Mouse (Mus musculus): ENCODE data around the gene Tfpi. TPM values are rescaled to one million over a fixed set of nuclear protein-coding genes. Genes with fewer than 3 reads are reported as not detected.
A peak's percentile ranks its signal among the peaks of the same experiment; 100 is the strongest.

Tfpi gene
- polyA plus RNA-seq, 2 experiments: 10.4 to 15.1 TPM

- Histone ChIP-seq H3K4me1 (replicated peaks; ENCODE audit: control insufficient read depth in 2 of 2, insufficient read depth in 2 of 2, low read length in 1 of 2) (no peaks in the 10 kb centered on the region; a peak in 1 of 4 replicates), H3K27me3 (ENCODE audit: control insufficient read depth, insufficient read depth, low read length) (no peaks in the 10 kb centered on the region), H3K4me3 (ENCODE audit: insufficient read depth in 1 of 2, low read depth in 2 of 2, low read length in 2 of 2) (no peak overlapping the region), H3K27ac (no peak overlapping the region), H3K36me3 (replicated peaks; ENCODE audit: control insufficient read depth, insufficient read depth, low read depth) (no peaks in the 10 kb centered on the region), H3K4me2 (ENCODE audit: low read depth) (no peak overlapping the region), H3K9ac (replicated peaks) (no peak overlapping the region), H3K9me3 (ENCODE audit: control insufficient read depth, low read length) (no peaks in the 10 kb centered on the region)
- 53% methylated on average over 4 of the region's 4 CpGs for WGBS (ENCODE audit: insufficient replicate concordance)
- DNase-seq (ENCODE audit: low read depth in 3 of 3, low spot score in 3 of 3) (no peak), ATAC-seq (ENCODE audit: insufficient read depth) (no peak)
- no peak for TF ChIP-seq CTCF (IDR thresholded peaks at IDR 0.05; ENCODE audit: low read depth)
- no peak for TF ChIP-seq EP300 (IDR thresholded peaks at IDR 0.05; ENCODE audit: low read depth)
Measured at GRCm38 (mm10) chr2:84467391-84467790, 9.2 kb downstream of the Tfpi start.

DNA sequence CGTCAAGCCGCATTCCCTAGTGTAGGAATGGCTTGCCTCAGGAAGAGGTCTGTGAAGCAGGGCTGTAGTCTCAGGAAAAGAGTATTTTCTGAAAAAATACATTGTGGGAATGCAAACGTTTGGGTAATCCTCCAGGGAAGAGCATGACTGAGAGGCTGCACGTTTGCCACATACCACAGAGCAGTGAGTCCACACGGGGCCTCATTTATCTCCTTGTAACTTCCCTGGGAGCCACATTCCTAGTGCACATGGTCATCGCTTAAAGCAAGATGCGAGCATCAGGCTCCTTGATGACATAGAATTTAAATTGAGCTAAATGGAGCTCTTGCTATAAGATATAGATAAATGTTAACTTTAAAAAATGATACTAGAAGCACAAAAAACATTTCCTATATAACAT is 11.6 kb downstream of the Tfpi start:
- Histone ChIP-seq H3K4me1 (replicated peaks; ENCODE audit: control insufficient read depth in 2 of 2, insufficient read depth in 2 of 2, low read length in 1 of 2) (no peaks in the 10 kb centered on the region; a peak in 2 of 4 replicates), H3K27ac (no peak overlapping the region), H3K9ac (replicated peaks) (no peak overlapping the region), H3K27me3 (ENCODE audit: control insufficient read depth, insufficient read depth, low read length) (no peaks in the 10 kb centered on the region), H3K4me2 (ENCODE audit: low read depth) (no peak overlapping the region), H3K9me3 (ENCODE audit: control insufficient read depth, low read length) (no peaks in the 10 kb centered on the region), H3K4me3 (ENCODE audit: insufficient read depth in 1 of 2, low read depth in 2 of 2, low read length in 2 of 2) (no peak overlapping the region), H3K36me3 (replicated peaks; ENCODE audit: control insufficient read depth, insufficient read depth, low read depth) (no peaks in the 10 kb centered on the region)
- ATAC-seq (ENCODE audit: insufficient read depth) (no peak), DNase-seq (ENCODE audit: low read depth in 3 of 3, low spot score in 3 of 3) (no peak)
- no peak for TF ChIP-seq EP300 (IDR thresholded peaks at IDR 0.05; ENCODE audit: low read depth)
- no peak for TF ChIP-seq CTCF (IDR thresholded peaks at IDR 0.05; ENCODE audit: low read depth)
- 44% methylated on average over 7 of the region's 7 CpGs for WGBS (ENCODE audit: insufficient replicate concordance)

DNA sequence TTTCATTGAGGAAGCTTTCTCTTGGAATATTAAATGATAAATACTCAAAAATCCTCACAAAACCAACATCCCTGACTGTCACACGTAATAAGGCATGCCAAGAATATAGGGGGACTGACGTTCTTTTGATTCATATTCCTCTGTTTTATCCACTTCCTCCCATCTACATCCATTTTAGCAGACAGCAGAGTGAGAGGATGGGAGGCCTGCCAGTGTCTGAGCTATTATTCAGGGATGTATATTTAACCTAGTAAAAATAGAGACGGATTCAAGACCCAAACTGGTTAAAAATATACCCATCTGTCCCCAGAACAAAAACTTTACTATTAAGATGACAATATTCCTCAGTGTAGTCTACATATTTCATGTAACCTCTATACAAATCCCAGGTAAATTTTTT is 14.2 kb downstream of the Tfpi start:
- TF ChIP-seq EP300 (IDR thresholded peaks at IDR 0.05; ENCODE audit: low read depth) (no peak), CTCF (IDR thresholded peaks at IDR 0.05; ENCODE audit: low read depth) (no peak)
- no peak overlapping the region for H3K4me2 ChIP-seq (ENCODE audit: low read depth)
- no peak for DNase-seq (ENCODE audit: low read depth in 3 of 3, low spot score in 3 of 3)
- H3K4me1 ChIP-seq (replicated peaks; ENCODE audit: control insufficient read depth in 2 of 2, insufficient read depth in 2 of 2, low read length in 1 of 2): peaks cover 0 to 4% of the 10 kb centered on the region in 2 experiments; a peak in 2 of 4 replicates
- H3K9me3 ChIP-seq (ENCODE audit: control insufficient read depth, low read length): no peaks in the 10 kb centered on the region
- no peaks in the 10 kb centered on the region for H3K36me3 ChIP-seq (replicated peaks; ENCODE audit: control insufficient read depth, insufficient read depth, low read depth)
- no peak overlapping the region for H3K4me3 ChIP-seq (ENCODE audit: insufficient read depth in 1 of 2, low read depth in 2 of 2, low read length in 2 of 2)
- H3K27ac ChIP-seq: no peak overlapping the region
- H3K27me3 ChIP-seq (ENCODE audit: control insufficient read depth, insufficient read depth, low read length): no peaks in the 10 kb centered on the region
- no peak for ATAC-seq (ENCODE audit: insufficient read depth)
- 67% methylated on average over 3 of the region's 3 CpGs for WGBS (ENCODE audit: insufficient replicate concordance)
- no peak overlapping the region for H3K9ac ChIP-seq (replicated peaks)

- no peaks in the 10 kb centered on the region for H3K36me3 ChIP-seq (replicated peaks; ENCODE audit: control insufficient read depth, insufficient read depth, low read depth)
- no peak overlapping the region for H3K9ac ChIP-seq (replicated peaks)
- H3K4me2 ChIP-seq (ENCODE audit: low read depth): 0 out of 2 replicates have a peak overlapping the region, but pooled peaks have one; percentile 24
- peaks cover 0 to 4% of the 10 kb centered on the region in 2 experiments; a peak in 2 of 4 replicates for H3K4me1 ChIP-seq (replicated peaks; ENCODE audit: control insufficient read depth in 2 of 2, insufficient read depth in 2 of 2, low read length in 1 of 2)
- DNase-seq (ENCODE audit: low read depth in 3 of 3, low spot score in 3 of 3) (peak in 2 of 3 experiments; percentile 17 to 22), ATAC-seq (ENCODE audit: insufficient read depth) (peak; percentile 65; the same call in 1 of the 2 replicates)
- H3K27ac ChIP-seq: no peak overlapping the region
- no peaks in the 10 kb centered on the region for H3K27me3 ChIP-seq (ENCODE audit: control insufficient read depth, insufficient read depth, low read length)
- no peaks in the 10 kb centered on the region for H3K9me3 ChIP-seq (ENCODE audit: control insufficient read depth, low read length)
- TF ChIP-seq EP300 (IDR thresholded peaks at IDR 0.05; ENCODE audit: low read depth) (no peak), CTCF (IDR thresholded peaks at IDR 0.05; ENCODE audit: low read depth) (no peak)
- H3K4me3 ChIP-seq (ENCODE audit: insufficient read depth in 1 of 2, low read depth in 2 of 2, low read length in 2 of 2): no peak overlapping the region
- WGBS (ENCODE audit: insufficient replicate concordance): 13% methylated on average over 11 of the region's 11 CpGs
Measured at GRCm38 (mm10) chr2:84459651-84460177, 16.9 kb downstream of the Tfpi start.

DNA sequence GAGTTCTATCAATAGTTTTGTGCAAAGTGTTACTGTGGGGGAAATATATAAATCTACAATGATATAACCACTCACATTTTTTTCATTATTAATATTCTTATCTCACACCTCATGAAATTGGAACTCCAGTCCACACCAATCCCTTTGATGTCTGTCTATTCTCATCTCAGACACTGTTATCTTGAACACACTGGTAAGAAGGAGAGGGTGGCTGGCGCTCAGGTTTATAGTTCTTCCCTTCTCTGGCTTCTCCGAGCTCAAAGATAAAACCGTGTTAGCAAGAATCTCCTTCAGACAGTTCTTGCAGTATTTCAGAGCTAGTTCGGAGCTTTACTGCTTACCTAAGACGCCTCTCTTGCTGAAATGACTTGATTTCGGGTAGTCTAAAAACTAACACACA is 19.4 kb downstream of the Tfpi start:
- Histone ChIP-seq H3K4me2 (ENCODE audit: low read depth) (no peak overlapping the region), H3K27ac (no peak overlapping the region), H3K36me3 (replicated peaks; ENCODE audit: control insufficient read depth, insufficient read depth, low read depth) (no peaks in the 10 kb centered on the region), H3K9ac (replicated peaks) (no peak overlapping the region), H3K4me1 (replicated peaks; ENCODE audit: control insufficient read depth in 2 of 2, insufficient read depth in 2 of 2, low read length in 1 of 2) (peaks cover 0 to 4% of the 10 kb centered on the region in 2 experiments; a peak in 2 of 4 replicates), H3K4me3 (ENCODE audit: insufficient read depth in 1 of 2, low read depth in 2 of 2, low read length in 2 of 2) (no peak overlapping the region), H3K9me3 (ENCODE audit: control insufficient read depth, low read length) (no peaks in the 10 kb centered on the region), H3K27me3 (ENCODE audit: control insufficient read depth, insufficient read depth, low read length) (no peaks in the 10 kb centered on the region)
- DNase-seq (ENCODE audit: low read depth in 3 of 3, low spot score in 3 of 3): no peak
- no peak for TF ChIP-seq CTCF (IDR thresholded peaks at IDR 0.05; ENCODE audit: low read depth)
- TF ChIP-seq EP300 (IDR thresholded peaks at IDR 0.05; ENCODE audit: low read depth): no peak
- peak; percentile 38; the same call in 1 of the 2 replicates for ATAC-seq (ENCODE audit: insufficient read depth)
- 35% methylated on average over 6 of the region's 6 CpGs for WGBS (ENCODE audit: insufficient replicate concordance)
